Mouse (Mus musculus): ENCODE measurements around the gene Sugp2.

DNA sequence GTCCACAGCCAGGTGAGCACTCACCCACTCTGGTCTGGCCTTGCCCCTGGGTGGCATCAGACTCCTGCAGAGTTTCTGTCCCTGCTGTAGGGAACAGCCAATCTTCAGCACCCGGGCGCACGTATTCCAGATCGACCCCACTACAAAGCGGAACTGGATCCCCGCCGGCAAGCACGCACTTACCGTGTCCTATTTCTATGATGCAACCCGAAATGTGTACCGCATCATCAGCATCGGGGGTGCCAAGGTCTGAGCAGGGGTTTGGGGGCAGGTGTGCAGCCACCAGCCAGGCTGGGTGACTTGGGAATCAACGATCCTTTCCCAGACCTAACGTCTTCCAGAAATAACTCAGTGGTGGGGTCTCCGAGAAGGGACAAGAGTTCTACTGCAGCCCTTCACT lies 51.3 kb downstream of the Sugp2 start:
- no peak for TF ChIP-seq POLR2A (IDR thresholded peaks at IDR 0.05; ENCODE audit: borderline replicate concordance, low read depth, low read length)
- TF ChIP-seq CTCF (IDR thresholded peaks at IDR 0.05; ENCODE audit: low read depth, low read length), result no peak
